Mouse (Mus musculus) hindbrain, embryonic 13.5 days (tissue): ENCODE results near the gene Zfp93. TPM values are rescaled to one million over a fixed set of nuclear protein-coding genes. Genes with fewer than 3 reads are reported as not detected.

Source experiments
- ATAC-seq: fragments of 200-750 bp; cut with Nextera tagmentation; 2 replicates; pipeline ENCODE4 v1.8.0; 2017; ENCODE audit warnings: moderate TSS enrichment; ENCODE audit not compliant: low FRiP score
- H3K27ac ChIP-seq: fragments of 300-500 bp; sonication (generic); 2 replicates; pipeline ENCODE4 v1.5.1; 2015; ENCODE audit warnings: inconsistent platforms, mild to moderate bottlenecking, moderate library complexity
- H3K27me3 ChIP-seq: fragments of 300-500 bp; sonication (generic); 2 replicates; pipeline ENCODE4 v1.6.1; 2015; ENCODE audit warnings: mild to moderate bottlenecking, inconsistent platforms
- H3K36me3 ChIP-seq: fragments of 300-500 bp; sonication (generic); 2 replicates; pipeline ENCODE4 v1.6.1; 2015; ENCODE audit warnings: mild to moderate bottlenecking, inconsistent platforms
- H3K4me1 ChIP-seq: fragments of 300-500 bp; sonication (generic); replicated peaks from 2 replicates; pipeline ENCODE4 v1.6.1; 2015; ENCODE audit warnings: inconsistent platforms
- H3K4me2 ChIP-seq: fragments of 300-500 bp; sonication (generic); 2 replicates; pipeline ENCODE4 v1.6.1; 2015; ENCODE audit warnings: inconsistent platforms, mild to moderate bottlenecking, moderate library complexity
- H3K4me3 ChIP-seq: fragments of 300-500 bp; sonication (generic); 2 replicates; pipeline ENCODE4 v1.5.1; 2015; ENCODE audit warnings: mild to moderate bottlenecking, inconsistent platforms
- H3K9ac ChIP-seq: fragments of 300-500 bp; sonication (generic); 2 replicates; pipeline ENCODE4 v1.6.1; 2015; ENCODE audit warnings: mild to moderate bottlenecking, inconsistent platforms
- H3K9me3 ChIP-seq: fragments of 300-500 bp; sonication (generic); 2 replicates; pipeline ENCODE4 v1.6.1; 2016; ENCODE audit warnings: inconsistent platforms
- WGBS: fragments of 180-500 bp; shearing (Covaris S2); methylation state at CpG from one replicate; pipeline ENCODE4 v1.1.7; 2015; 5-methylcytosine and 5-hydroxymethylcytosine counted together
- polyA plus RNA-seq: library from polyadenylated mRNA; unstranded; fragments of >200 nt; fragmentation: Nextera tagmentation; extraction: Ambion mirVana; gene quantifications from 2 replicates; pipeline ENCODE4 v1.2.1, GENCODE M21; 2015

The Zfp93 gene
- 6.9 and 8.4 TPM in 2 replicates for polyA plus RNA-seq

DNA sequence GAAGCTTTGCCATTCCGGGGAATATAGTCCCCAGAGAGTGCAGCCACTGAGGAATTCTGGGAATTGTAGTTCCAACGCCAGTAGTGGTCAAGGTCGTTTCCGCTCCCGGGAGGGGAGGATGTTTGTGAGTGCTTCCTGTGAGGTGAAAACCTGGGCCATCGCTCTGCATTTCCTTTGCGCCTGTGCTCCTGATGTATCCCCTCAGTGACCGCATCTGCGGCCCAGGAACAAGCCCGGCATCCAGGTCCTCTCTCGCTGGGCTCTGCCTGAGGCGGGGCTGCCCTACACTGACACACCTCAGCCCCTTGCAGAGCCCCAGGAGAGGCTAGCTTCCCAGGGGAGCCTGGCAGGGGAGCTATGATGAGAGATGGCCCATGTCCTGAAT is at the start of gene Zfp93:
Gene Zfp93, plus strand, starts transcription at position 133 of the 385 bp plus-strand sequence.
- H3K4me3 ChIP-seq: peak within 1 kb of the TSS; percentile 63
- H3K9ac ChIP-seq: peak within 1 kb of the TSS; percentile 82
- no peaks in the 10 kb centered on the region for H3K27me3 ChIP-seq
- WGBS: under 1% methylated on average over 12 of the region's 12 CpGs
- H3K4me1 ChIP-seq: peaks cover 10% of the 10 kb centered on the region
- H3K36me3 ChIP-seq: peaks cover 29% of the 10 kb centered on the region
- no peaks in the 10 kb centered on the region for H3K9me3 ChIP-seq
- peak within 1 kb of the TSS; percentile 87 for H3K27ac ChIP-seq
- peak within 1 kb of the TSS; percentile 79 for H3K4me2 ChIP-seq
- ATAC-seq: peak; percentile 95

DNA sequence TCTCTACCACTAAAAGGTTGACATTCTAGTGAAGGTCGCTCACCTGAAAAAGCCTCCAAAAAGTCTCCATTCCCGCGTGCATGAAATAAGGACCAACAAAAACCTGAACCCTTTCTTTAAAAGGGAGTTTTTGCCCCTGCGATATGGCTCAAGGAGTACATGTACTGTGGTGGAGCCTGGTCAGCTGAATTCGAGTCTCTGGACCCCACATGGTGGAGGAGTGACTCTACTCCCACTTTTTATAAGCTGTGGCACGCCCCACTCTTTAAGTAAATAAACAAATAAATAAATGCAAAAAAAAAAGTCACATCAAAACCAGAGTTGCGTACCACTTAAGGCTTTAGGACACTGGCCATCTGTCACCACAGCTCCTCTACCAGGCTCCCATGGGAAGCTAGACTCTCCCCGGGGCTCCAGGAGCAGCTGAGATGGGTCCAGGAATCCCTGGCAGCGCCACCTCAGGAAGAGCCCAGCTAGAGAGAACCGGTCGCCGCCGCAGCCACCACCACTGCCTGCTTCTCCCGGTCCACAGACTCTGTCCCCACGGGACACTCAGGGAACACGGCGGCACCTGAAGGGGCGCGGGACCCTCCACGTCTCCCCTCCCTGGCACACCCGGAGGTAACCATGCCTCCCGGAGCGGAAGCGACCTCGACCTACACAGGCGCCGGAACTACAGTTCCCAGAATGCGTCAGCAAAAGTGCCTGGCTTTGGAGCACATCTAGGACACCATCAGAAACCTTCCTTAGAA is 33.0 kb upstream of the Zfp93 start, which contains the start of gene Zfp109:
Gene Zfp109, minus strand, starts transcription at position 521 of the 752 bp plus-strand sequence.
- no peak within 1 kb of the TSS for H3K27ac ChIP-seq
- 7% methylated on average over 28 of the region's 28 CpGs for WGBS

DNA sequence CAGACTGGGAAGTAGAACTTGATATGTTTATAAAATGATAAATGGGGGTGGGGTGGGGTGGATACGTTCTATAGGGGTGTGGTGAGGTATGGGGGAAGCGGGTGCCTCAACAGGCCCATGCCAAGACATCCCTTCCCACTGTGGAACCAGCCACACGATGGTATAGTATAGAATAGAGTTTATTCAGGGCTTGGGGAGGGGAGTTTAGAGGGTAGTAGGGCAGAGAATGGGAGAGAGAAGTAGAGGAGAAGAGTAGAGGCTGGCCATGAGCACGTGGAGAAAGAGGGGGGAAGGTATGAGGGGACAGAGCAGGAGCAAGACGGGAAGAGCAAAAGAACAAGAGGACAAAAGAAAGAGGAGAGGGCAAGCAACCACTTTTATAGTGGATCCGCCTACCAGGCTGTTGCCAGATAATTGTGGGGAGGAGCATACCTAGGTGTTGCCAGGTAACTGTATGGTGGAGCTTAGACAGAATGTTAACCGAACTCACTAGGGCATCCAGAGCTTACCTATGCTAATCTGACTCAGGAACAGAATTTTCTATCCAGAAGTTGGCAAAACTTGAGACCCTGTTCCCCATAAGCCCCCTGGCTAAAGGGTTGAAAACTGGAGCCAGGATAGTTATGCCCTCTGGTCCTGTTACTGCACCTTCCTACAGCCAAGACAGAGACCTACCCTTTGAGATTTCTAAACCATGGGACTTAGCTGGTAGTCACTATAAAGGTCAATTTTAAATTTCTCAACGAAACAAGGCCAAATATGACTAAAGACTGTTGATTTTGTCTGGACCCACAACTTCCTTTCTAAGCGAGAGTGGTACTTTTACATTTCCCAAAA is 16.2 kb upstream of the Zfp93 start:
- Histone ChIP-seq H3K27me3 (no peaks in the 10 kb centered on the region), H3K4me2 (peak overlapping the region; percentile 73), H3K36me3 (0 out of 2 replicates have a peak, but pooled peaks cover under 1% of the 10 kb centered on the region), H3K9me3 (no peaks in the 10 kb centered on the region), H3K4me3 (peak overlapping the region; percentile 52), H3K27ac (no peak overlapping the region), H3K4me1 (peaks cover 26% of the 10 kb centered on the region), H3K9ac (peak overlapping the region; percentile 24; the same call in 1 of the 2 replicates)
- ATAC-seq: peak; percentile 79
- WGBS: 65% methylated on average over 9 of the region's 9 CpGs

More for the DNA sequence above, 33.0 kb upstream of the Zfp93 start, which contains the start of gene Zfp109:
- Histone ChIP-seq H3K4me3 (peak within 1 kb of the TSS; percentile 71), H3K9ac (peak within 1 kb of the TSS; percentile 79), H3K4me1 (peaks cover 9% of the 10 kb centered on the region), H3K27me3 (peaks cover 14% of the 10 kb centered on the region; the same call in 1 of the 2 replicates), H3K36me3 (peaks cover 15% of the 10 kb centered on the region), H3K4me2 (peak within 1 kb of the TSS; percentile 63), H3K9me3 (no peaks in the 10 kb centered on the region)
- peak; percentile 92 for ATAC-seq

DNA sequence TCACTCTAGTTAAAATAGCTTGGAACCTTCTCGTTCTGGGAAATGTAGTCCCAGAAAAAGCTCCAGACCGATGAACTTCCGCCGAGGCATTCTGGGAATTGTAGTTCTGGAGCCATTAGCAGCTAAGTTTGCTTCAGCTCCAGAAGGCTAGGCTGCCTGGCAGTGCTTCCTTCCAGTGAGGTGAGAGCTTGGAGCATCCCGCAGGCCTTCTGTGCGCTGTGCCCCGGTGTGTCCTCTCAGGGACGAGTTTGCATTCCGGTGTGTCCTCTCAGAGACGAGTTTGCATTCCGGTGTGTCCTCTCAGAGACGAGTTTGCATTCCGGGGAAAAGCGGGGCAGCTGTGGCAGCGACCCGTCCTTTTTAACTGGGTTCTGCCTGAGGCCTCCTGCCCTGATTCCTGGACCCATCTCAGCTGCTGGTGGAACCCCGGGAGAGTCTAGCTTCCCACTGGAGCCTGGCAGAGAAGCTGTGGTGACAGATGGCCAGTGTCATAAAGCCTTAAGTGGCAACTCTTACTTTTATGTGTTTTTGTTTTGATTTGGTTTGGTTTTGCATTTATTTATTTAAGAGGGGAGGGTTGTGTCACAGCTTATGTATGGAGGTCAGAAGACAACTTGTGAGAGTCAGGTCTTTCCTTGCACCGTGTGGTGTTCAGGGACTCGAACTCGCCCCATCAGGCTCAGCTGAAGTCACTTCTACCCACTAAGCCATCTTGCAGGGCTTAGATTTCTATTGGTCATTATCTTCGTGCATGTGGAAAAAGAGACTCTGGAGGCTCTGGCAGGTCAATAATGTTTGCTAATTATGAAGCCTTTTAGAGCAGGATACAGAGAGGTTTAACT is 15.4 kb upstream of the Zfp93 start, which contains the start of gene Zfp108:
Gene Zfp108, plus strand, starts transcription at position 162 of the 842 bp plus-strand sequence.
- peak; percentile 90 for ATAC-seq
- 19% methylated on average over 21 of the region's 21 CpGs for WGBS
- peaks cover 8% of the 10 kb centered on the region for H3K36me3 ChIP-seq
- no peaks in the 10 kb centered on the region for H3K27me3 ChIP-seq
- peak within 1 kb of the TSS; percentile 73 for H3K4me2 ChIP-seq
- H3K4me1 ChIP-seq: peaks cover 26% of the 10 kb centered on the region
- H3K9ac ChIP-seq: peak within 1 kb of the TSS; percentile 79
- H3K27ac ChIP-seq: peak within 1 kb of the TSS; percentile 76
- no peaks in the 10 kb centered on the region for H3K9me3 ChIP-seq
- peak within 1 kb of the TSS; percentile 52 for H3K4me3 ChIP-seq

DNA sequence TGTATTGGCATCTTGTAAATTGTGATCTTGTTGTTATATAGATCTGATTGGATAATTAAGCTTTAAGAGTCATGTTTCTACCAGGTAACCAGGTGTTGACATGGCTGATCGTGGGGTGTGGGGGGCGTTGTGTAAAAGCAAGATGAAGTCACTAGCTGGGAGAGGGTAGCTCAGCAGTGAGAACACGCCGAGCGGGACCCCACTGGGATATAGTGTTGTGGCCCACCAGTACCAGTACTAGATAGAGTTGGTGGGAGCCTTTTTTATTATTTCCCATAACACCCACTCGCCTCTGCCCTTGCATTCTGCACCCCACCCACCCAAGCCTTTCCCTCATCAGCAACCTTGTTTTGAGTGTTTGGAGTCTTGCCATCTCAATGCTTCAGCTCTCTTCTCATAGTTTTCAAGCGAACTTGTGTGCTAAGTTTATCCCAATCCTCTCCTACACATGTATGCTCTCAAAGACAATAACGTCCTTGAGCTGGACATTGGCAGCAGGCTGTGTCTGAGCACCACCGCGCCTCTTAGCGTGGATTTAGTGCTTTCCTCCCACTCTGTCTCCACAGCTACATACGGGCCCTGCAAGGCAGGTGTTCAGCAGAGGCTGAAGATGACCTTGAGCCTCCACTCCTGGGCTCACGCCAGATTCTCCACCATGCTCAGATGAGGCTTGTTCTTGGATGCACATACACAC is 10.8 kb upstream of the Zfp93 start:
- no peak overlapping the region for H3K4me2 ChIP-seq
- peaks cover 22% of the 10 kb centered on the region for H3K4me1 ChIP-seq
- no peak overlapping the region for H3K4me3 ChIP-seq
- no peaks in the 10 kb centered on the region for H3K9me3 ChIP-seq
- no peak overlapping the region for H3K9ac ChIP-seq
- no peak for ATAC-seq
- H3K36me3 ChIP-seq: peaks cover 32% of the 10 kb centered on the region
- no peak overlapping the region for H3K27ac ChIP-seq
- no peaks in the 10 kb centered on the region for H3K27me3 ChIP-seq
- 93% methylated on average over 13 of the region's 13 CpGs for WGBS

DNA sequence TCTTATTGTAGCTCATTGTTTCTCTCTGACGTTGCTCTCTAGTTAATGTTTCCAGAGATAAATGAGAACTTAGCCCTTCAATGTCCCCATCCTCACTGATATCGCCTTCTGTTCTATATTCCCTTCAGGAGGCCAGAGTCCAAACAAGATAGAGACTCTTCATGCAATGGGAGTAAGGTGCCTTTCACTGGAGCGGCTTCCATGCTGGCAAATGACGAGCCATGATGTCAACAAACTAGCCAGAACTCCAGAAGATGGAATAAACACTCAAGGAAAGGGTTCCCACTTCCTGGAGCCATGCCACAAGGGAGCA is 10.3 kb upstream of the Zfp93 start:
- Histone ChIP-seq H3K36me3 (peaks cover 32% of the 10 kb centered on the region), H3K4me2 (no peak overlapping the region), H3K9me3 (no peaks in the 10 kb centered on the region), H3K9ac (no peak overlapping the region), H3K4me1 (peaks cover 18% of the 10 kb centered on the region), H3K27me3 (no peaks in the 10 kb centered on the region), H3K4me3 (no peak overlapping the region), H3K27ac (no peak overlapping the region)
- no peak for ATAC-seq
- 96% methylated on average over 4 of the region's 4 CpGs for WGBS

DNA sequence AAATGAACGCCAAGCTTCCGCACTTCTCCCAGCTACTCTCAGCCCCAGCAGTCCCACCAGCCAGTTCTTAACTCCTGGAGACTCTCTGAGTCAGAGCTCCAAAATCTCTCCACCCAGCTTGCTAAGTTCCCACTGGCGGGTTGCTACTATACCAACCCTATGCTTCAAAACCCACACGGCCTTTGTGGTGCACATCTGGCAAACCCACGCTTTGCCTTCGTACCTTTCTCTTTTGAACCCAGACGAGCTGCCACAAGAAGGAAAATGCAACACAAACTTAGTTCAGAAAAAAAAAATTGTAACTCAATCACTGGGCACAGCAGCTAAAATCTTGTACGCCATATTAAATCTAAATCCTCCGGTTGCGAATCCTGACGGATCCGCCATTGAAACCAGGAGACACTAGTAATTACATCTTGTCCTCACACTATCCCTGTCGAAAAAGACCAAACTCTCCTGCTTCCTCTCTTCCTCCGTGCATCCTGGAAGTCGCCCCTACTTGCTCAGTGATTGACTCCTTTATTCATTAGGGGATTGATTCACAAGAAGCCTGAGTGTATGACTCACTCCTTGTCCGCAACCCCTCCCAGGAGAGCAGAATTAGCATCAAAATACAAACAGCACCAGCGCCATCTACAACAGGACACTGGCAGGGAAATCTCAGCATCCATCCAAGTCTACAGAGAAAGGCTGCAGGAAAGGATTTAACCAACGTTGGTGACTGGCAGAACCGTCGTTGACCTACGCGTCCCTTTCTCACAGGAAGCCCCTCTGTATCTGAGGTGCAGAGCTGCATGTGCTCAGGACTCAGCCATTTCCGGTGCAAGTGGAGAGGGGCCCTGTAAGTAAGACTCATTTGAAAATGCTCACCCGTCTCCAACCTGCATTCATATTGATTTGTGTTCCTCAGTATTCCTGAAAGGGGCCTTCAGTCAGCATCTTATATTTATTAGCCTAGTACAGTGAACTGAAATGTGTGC is 1.8 kb upstream of the Zfp93 start:
- no peak for ATAC-seq
- H3K27me3 ChIP-seq: no peaks in the 10 kb centered on the region
- H3K4me1 ChIP-seq: peaks cover 10% of the 10 kb centered on the region
- H3K4me3 ChIP-seq: no peak overlapping the region
- no peak overlapping the region for H3K4me2 ChIP-seq
- peak overlapping the region; percentile 24; the same call in 1 of the 2 replicates for H3K9ac ChIP-seq
- H3K36me3 ChIP-seq: peaks cover 11% of the 10 kb centered on the region
- WGBS: 67% methylated on average over 24 of the region's 24 CpGs
- H3K27ac ChIP-seq: no peak overlapping the region
- no peaks in the 10 kb centered on the region for H3K9me3 ChIP-seq

DNA sequence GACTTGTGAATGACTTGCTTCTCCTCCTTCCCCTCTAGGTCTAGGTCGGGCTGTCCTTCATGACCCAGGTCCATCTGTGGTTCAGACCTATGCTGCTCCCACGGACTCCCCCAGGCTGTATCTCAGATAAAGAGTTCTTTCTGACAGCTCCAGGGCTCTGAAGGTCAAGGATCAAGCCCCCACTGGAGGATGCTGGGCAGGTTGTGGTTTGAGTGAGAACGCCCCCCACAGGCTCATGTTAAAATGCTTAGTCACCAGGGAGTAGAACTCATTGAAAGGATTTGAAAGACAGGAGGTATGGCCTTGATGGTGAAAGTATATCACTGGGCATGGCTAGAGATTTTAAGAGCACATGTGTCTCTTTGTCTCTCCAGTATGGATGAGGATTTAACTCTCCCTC is 964 bp upstream of the Zfp93 start:
- 84% methylated on average over 3 of the region's 3 CpGs for WGBS
- no peaks in the 10 kb centered on the region for H3K27me3 ChIP-seq
- H3K4me3 ChIP-seq: peak overlapping the region; percentile 63; the same call in 1 of the 2 replicates
- peaks cover 18% of the 10 kb centered on the region for H3K36me3 ChIP-seq
- ATAC-seq: 0 out of 2 replicates have a peak, but pooled peaks have one; percentile 11
- peaks cover 10% of the 10 kb centered on the region for H3K4me1 ChIP-seq
- no peak overlapping the region; the same call in 1 of the 2 replicates for H3K9ac ChIP-seq
- H3K9me3 ChIP-seq: no peaks in the 10 kb centered on the region
- H3K27ac ChIP-seq: no peak overlapping the region
- peak overlapping the region; percentile 79 for H3K4me2 ChIP-seq

DNA sequence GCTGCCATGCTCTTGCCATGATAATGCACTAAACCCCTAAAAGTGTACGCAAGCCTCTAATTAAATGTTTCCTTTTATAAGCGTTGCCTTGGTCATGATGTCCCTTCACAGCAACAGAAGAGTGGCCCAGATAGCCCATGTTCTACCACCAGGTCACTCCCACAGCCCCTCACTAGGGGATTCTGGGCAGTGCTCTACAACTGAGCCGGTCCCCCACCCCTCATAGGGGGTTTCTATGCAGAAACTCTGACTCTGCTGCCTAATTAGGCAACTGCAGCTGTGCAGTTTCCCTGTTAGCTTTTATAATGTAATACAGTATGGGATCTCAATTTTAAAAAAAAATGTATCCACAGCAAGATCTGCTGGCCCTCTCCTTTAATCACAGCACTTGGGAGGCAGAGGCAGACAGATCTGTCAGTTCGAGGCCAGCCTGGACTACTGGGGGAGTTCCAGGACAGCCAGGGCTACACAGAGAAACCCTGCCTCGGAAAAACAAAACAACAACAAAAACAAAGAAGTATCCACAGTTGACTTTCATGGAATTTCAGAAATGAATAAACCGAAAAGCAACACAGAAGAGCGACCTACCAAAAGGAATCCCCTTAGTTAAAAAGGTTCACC is 443 bp upstream of the Zfp93 start:
- H3K4me1 ChIP-seq: peaks cover 10% of the 10 kb centered on the region
- H3K4me3 ChIP-seq: peak overlapping the region; percentile 63
- no peaks in the 10 kb centered on the region for H3K27me3 ChIP-seq
- H3K27ac ChIP-seq: no peak overlapping the region
- peak overlapping the region; percentile 82 for H3K9ac ChIP-seq
- peaks cover 24% of the 10 kb centered on the region for H3K36me3 ChIP-seq
- H3K9me3 ChIP-seq: no peaks in the 10 kb centered on the region
- WGBS: 39% methylated on average over 7 of the region's 7 CpGs
- peak; percentile 65 for ATAC-seq
- peak overlapping the region; percentile 79 for H3K4me2 ChIP-seq

DNA sequence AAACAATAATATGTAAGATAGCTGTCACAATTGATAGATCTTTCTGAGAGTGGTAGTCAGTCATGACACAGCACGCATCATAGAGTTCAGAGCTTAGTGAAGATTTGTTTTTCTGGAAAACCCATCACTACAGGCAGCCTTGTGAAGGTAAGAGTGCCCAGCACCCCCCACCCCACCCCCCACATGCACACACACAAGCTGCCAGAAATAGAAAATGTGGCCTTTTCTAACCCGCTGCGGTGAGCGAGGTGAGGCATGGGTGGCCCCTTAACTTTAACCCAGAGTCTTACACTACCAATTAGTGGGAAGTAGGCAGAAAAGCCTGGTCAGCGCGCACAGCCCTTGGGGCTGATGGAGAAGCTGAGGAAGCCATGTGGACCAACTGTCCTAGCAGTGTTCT is 971 bp downstream of the Zfp93 start:
- H3K27ac ChIP-seq: no peak overlapping the region
- H3K4me2 ChIP-seq: no peak overlapping the region; the same call in 1 of the 2 replicates
- no peaks in the 10 kb centered on the region for H3K9me3 ChIP-seq
- H3K4me3 ChIP-seq: no peak overlapping the region
- H3K36me3 ChIP-seq: peaks cover 32% of the 10 kb centered on the region
- ATAC-seq: no peak
- H3K27me3 ChIP-seq: no peaks in the 10 kb centered on the region
- WGBS: 98% methylated on average over 6 of the region's 6 CpGs
- H3K4me1 ChIP-seq: peaks cover 10% of the 10 kb centered on the region
- H3K9ac ChIP-seq: no peak overlapping the region
